Mouse (Mus musculus): ENCODE measurements around the gene Cyp2d9. TPM values are rescaled to one million over a fixed set of nuclear protein-coding genes. Genes with fewer than 3 reads are reported as not detected.

Gene Cyp2d9
- 0.82 TPM in 1 of 2 replicates, not detected in the other for polyA plus RNA-seq (2012; rRNA removed; ENCODE audit: low replicate concordance)

GRCm38 (mm10) chr15:82433137-82433536 is at the start of gene Cyp2d9:
Gene Cyp2d9, plus strand, starts transcription at chr15:82433437.

GRCm38 (mm10) chr15:82393922-82394321 is 39.3 kb upstream of the Cyp2d9 start, which contains the start of gene Cyp2d11:
Gene Cyp2d11, minus strand, starts transcription at chr15:82394022.

GRCm38 (mm10) chr15:82406981-82407380 is 26.3 kb upstream of the Cyp2d9 start, which contains the start of gene Cyp2d10:
Gene Cyp2d10, minus strand, starts transcription at chr15:82407195.

Other genes starting within 250 kb of the Cyp2d9 start
- gene Shisa8, start 220.6 kb upstream of the Cyp2d9 start, polyA plus RNA-seq (2012; rRNA removed; ENCODE audit: low replicate concordance): 0.23 and 2.7 TPM in 2 replicates
- gene Tnfrsf13c, start 209.1 kb upstream of the Cyp2d9 start, polyA plus RNA-seq (2012; rRNA removed; ENCODE audit: low replicate concordance): 1.4 and 7.1 TPM in 2 replicates
- 11.1 and 14.1 TPM in 2 replicates for gene Cenpm, start 188.7 kb upstream of the Cyp2d9 start, polyA plus RNA-seq (2012; rRNA removed; ENCODE audit: low replicate concordance)
- 0.14 and 0.22 TPM in 2 replicates for gene 1500009C09Rik, start 181.0 kb upstream of the Cyp2d9 start, polyA plus RNA-seq (2012; rRNA removed; ENCODE audit: low replicate concordance)
- gene Sept3, start 158.5 kb upstream of the Cyp2d9 start, polyA plus RNA-seq (2012; rRNA removed; ENCODE audit: low replicate concordance): 0.14 and 0.89 TPM in 2 replicates
- not detected in 2 replicates for gene Wbp2nl, start 134.5 kb upstream of the Cyp2d9 start, polyA plus RNA-seq (2012; rRNA removed; ENCODE audit: low replicate concordance)
- gene Naga, start 94.5 kb upstream of the Cyp2d9 start, polyA plus RNA-seq (2012; rRNA removed; ENCODE audit: low replicate concordance): 167 and 184 TPM in 2 replicates
- gene Pheta2, start 94.5 kb upstream of the Cyp2d9 start, polyA plus RNA-seq (2012; rRNA removed; ENCODE audit: low replicate concordance): 0.23 and 0.47 TPM in 2 replicates
- gene Smdt1, start 94.5 kb upstream of the Cyp2d9 start, polyA plus RNA-seq (2012; rRNA removed; ENCODE audit: low replicate concordance): 197 and 404 TPM in 2 replicates
- gene Ndufa6, start 79.1 kb upstream of the Cyp2d9 start, polyA plus RNA-seq (2012; rRNA removed; ENCODE audit: low replicate concordance): 166 and 221 TPM in 2 replicates
- 39.8 and 90.5 TPM in 2 replicates for gene Cyp2d22, start 53.2 kb upstream of the Cyp2d9 start, polyA plus RNA-seq (2012; rRNA removed; ENCODE audit: low replicate concordance)
- gene Cyp2d11, start 39.4 kb upstream of the Cyp2d9 start, polyA plus RNA-seq (2012; rRNA removed; ENCODE audit: low replicate concordance): not detected in 2 replicates
- gene Cyp2d10, start 26.2 kb upstream of the Cyp2d9 start, polyA plus RNA-seq (2012; rRNA removed; ENCODE audit: low replicate concordance): 3.5 TPM in 1 of 2 replicates, not detected in the other
- not detected in 2 replicates for gene Cyp2d12, start 121.6 kb downstream of the Cyp2d9 start, polyA plus RNA-seq (2012; rRNA removed; ENCODE audit: low replicate concordance)
- gene Cyp2d34, start 187.5 kb downstream of the Cyp2d9 start, polyA plus RNA-seq (2012; rRNA removed; ENCODE audit: low replicate concordance): 0.16 TPM in 1 of 2 replicates, not detected in the other